Mouse (Mus musculus) activated CD4-positive, CD25-positive, alpha-beta regulatory T cell, adult 9 weeks (primary cell): ENCODE data around the gene C8a. TPM values are rescaled to one million over a fixed set of nuclear protein-coding genes. Genes with fewer than 3 reads are reported as not detected.

Experiments
- polyA plus RNA-seq: library from polyadenylated mRNA; unstranded; fragments of 100-300 nt; shearing (Covaris generic); gene quantifications from one replicate; pipeline ENCODE4 v1.2.1, GENCODE M21; 2017

The C8a gene
- not detected for polyA plus RNA-seq

DNA sequence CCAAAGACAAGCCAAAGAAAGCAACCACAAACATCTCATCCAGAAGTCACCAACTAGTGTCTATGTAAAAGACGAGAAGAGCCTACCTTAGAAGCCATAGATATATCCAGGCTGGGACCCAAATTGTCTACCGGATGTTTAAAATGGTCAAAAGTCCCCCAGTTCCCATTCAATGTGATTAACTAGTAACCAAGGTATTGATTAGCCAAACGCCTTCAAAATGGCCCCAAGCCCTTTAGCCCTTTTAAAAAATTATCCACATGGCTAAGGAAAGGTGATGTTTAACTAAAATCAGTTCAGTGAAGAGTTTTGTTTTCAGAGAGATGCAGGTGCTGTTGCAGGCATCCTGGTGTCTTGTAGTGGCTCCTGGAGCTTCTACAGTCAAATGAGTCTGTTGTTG is at the start of gene C8a:
C8a (minus strand) TSS at position 76 of the 400 bp plus-strand sequence.

GRCm38 (mm10) chr4:104913291-104914129 is 37.3 kb upstream of the C8a start, which contains the start of gene Fyb2:
Gene Fyb2, plus strand, starts transcription at chr4:104913456.

DNA sequence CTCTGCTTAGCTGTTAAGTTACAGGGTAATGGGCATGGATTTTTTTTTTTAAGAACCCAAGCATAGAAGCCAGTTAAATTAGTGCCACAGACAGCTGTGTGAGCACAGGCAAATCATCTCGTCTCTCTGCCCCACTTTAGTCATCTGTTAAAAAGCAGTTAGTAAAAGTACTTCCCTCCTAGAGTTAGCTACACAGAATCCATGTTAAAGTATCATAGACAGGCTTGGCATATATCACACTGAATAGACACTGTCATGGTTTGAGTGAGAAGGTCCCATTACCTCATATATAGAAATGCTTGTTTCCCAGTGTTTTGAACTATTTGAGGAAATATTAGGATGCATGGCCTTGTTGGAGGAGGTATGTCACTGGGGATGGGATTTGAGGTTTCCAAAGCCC is 19.2 kb downstream of the C8a start, which contains the start of gene Gm17662:
Gm17662 (plus strand) TSS at position 301 of the 400 bp plus-strand sequence.

GRCm38 (mm10) chr4:104766065-104766464 is 110.1 kb downstream of the C8a start, which contains the start of gene C8b:
Gene C8b, plus strand, starts transcription at chr4:104766317.

Other genes with a start within 250 kb of the C8a start
- not detected for gene C8b, start 110.1 kb downstream of the C8a start, polyA plus RNA-seq
- gene Gm17662, start 19.1 kb downstream of the C8a start, polyA plus RNA-seq = not detected
- not detected for gene Fyb2, start 37.1 kb upstream of the C8a start, polyA plus RNA-seq
- not detected for gene Prkaa2, start 233.5 kb upstream of the C8a start, polyA plus RNA-seq